In genomic region chr2:151542323-151543062, GRCm38 (mm10) we compare ENCODE assay signal across 8 mouse cellular contexts. TPM values are rescaled to one million over a fixed set of nuclear protein-coding genes. Genes with fewer than 3 reads are reported as not detected.
DNase-seq lines count a peak whose midpoint lies in the region; ATAC-seq and TF ChIP-seq lines count a peak whose summit lies in the region.

TSS of gene Fkbp1a (plus strand) at chr2:151542483.

- in situ Hi-C loops in Patski (cut with MboI; ENCODE audit: low pct_unique_long_range_greater_than_20kb): loop anchor here (5.0 kb wide), 1 partner anchor 45 kb away; no protein-coding TSS in a partner anchor

- POLR2A ChIA-PET in Patski (lab: Charles Lee): interaction anchor here (1.2 kb wide), 1 partner anchor 11 kb away, joined by 5 read pairs; no protein-coding TSS in a partner anchor

- peak within 1 kb of the TSS; percentile 89 for H3K27ac ChIP-seq in hindbrain, embryonic 16.5 days (ENCODE audit: low read depth, low read length)
- H3K27ac ChIP-seq in macrophage: peak within 1 kb of the TSS; percentile 68

- peaks cover 47% of the 10 kb centered on the region for H3K79me2 ChIP-seq in macrophage (ENCODE audit: inconsistent target)

- CTCF ChIA-PET in Patski (lab: Charles Lee): no interaction called here

- H3K36me3 ChIP-seq in hindbrain, embryonic 16.5 days (ENCODE audit: control insufficient read depth, insufficient read depth, low read length): 0 out of 2 replicates have a peak, but pooled peaks cover 5% of the 10 kb centered on the region
- peaks cover 6% of the 10 kb centered on the region; the same call in 1 of the 2 replicates for H3K36me3 ChIP-seq in macrophage (ENCODE audit: inconsistent target)

- H3K4me1 ChIP-seq in hindbrain, embryonic 16.5 days (ENCODE audit: control insufficient read depth, insufficient read depth, low read depth, low read length): peaks cover 30% of the 10 kb centered on the region

- WGBS in hindbrain, embryonic 16.5 days: under 1% methylated on average over 60 of the region's 93 CpGs
- under 1% methylated on average over 86 of the region's 93 CpGs for WGBS in macrophage (ENCODE audit: missing documents)

- no peaks in the 10 kb centered on the region for H3K9me3 ChIP-seq in hindbrain, embryonic 16.5 days (ENCODE audit: control insufficient read depth, low read length)

- no peaks in the 10 kb centered on the region for H3K27me3 ChIP-seq in Patski
- no peaks in the 10 kb centered on the region for H3K27me3 ChIP-seq in hindbrain, embryonic 16.5 days (replicated peaks; ENCODE audit: control insufficient read depth, insufficient read depth, low read length)

- H3K4me3 ChIP-seq in hindbrain, embryonic 16.5 days (ENCODE audit: low read length): peak within 1 kb of the TSS; percentile 92
- H3K4me3 ChIP-seq in macrophage (ENCODE audit: inconsistent target): peak within 1 kb of the TSS; percentile 69

- DNase-seq in Patski (ENCODE audit: low read depth, low spot score): peak; percentile 46
- peak; percentile 99 for DNase-seq in cerebellum, postnatal 10 days
- DNase-seq in gastrocnemius, adult 18-20 months (ENCODE audit: low spot score): peak; percentile 98
- peak; percentile 98 for DNase-seq in left cerebral cortex, adult 18-20 months (ENCODE audit: low spot score in 2 of 2)
- peak; percentile 97 for DNase-seq in right cerebral cortex, adult 18-20 months
- DNase-seq in urinary bladder, postnatal 10 days (ENCODE audit: low spot score): peak; percentile 85

- H3K4me2 ChIP-seq in hindbrain, embryonic 16.5 days (ENCODE audit: low read length): peak within 1 kb of the TSS; percentile 80

- peak within 1 kb of the TSS; percentile 95 for H3K9ac ChIP-seq in hindbrain, embryonic 16.5 days (ENCODE audit: low read depth, low read length)

- peak; percentile 90 for ATAC-seq in Patski
- peak; percentile 98 for ATAC-seq in hindbrain, embryonic 16.5 days

- no peak for TF ChIP-seq CTCF in Patski (IDR thresholded peaks at IDR 0.05)

RNA-seq across cellular contexts. Expression of gene Fkbp1a, which starts in this region (rescaled TPM):
- polyA plus RNA-seq in Patski (2021) (230 TPM), macrophage (2018) (135 to 176 TPM (median 151 TPM) in 3 replicates)
- 100 to 1,000 TPM; 157 to 163 TPM for total RNA-seq in gastrocnemius, adult 18-20 months (2021)
- polyA plus RNA-seq in hindbrain, embryonic 16.5 days (2015; fragmentation: Nextera tagmentation; extraction: Ambion mirVana): 675 and 689 TPM in 2 replicates
- 100 to 1,000 TPM; 748 to 757 TPM for total RNA-seq in left cerebral cortex, adult 18-20 months (2021)
- 100 to 1,000 TPM in 1 of 26 experiments, 10 to 100 TPM in 25; 16.2 to 117 (median 43.1) TPM for total RNA-seq in macrophage (2018; cell fraction: chromatin; rRNA removed)
- total RNA-seq in macrophage (2018; cell fraction: cytosol; rRNA removed): 100 to 1,000 TPM in 22 of 26 experiments, 10 to 100 TPM in 4; 80.0 to 191 (median 136) TPM
- total RNA-seq in macrophage (2018; cell fraction: nucleus; rRNA removed): 100 to 1,000 TPM in 4 of 26 experiments, 10 to 100 TPM in 22; 31.6 to 143 (median 62.3) TPM

Comparison
In these comparisons a context has a peak if more than half of its experiments do, and no peak if none do; other contexts are left out.
1. Peak in every context shown above with its lines: DNase-seq, ATAC-seq, H3K4me3 ChIP-seq and H3K27ac ChIP-seq.
2. RNA of gene Fkbp1a (total RNA-seq): 748 to 757 TPM in left cerebral cortex, adult 18-20 months; 157 to 163 TPM in gastrocnemius, adult 18-20 months; every median in the first group is over 4 times any median in the second.
3. DNase-seq: peak in every context shown above with its lines; median percentile 99 in cerebellum, postnatal 10 days; 98 in gastrocnemius, adult 18-20 months; 98 in left cerebral cortex, adult 18-20 months; 97 in right cerebral cortex, adult 18-20 months; 85 in urinary bladder, postnatal 10 days; 46 in Patski.